Mouse (Mus musculus) testis, adult 2 months (tissue): Measurements from ENCODE around the gene H3f3b.

Experiments used
- CTCF ChIP-seq: fragments of 200-500 bp; IDR thresholded peaks from 2 replicates; pipeline ENCODE4 v1.5.1; 2012; ENCODE audit warnings: low read depth, mild to moderate bottlenecking, inconsistent platforms, low read length, moderate library complexity; ENCODE audit not compliant: control insufficient read depth, insufficient read depth, insufficient replicate concordance
- POLR2A ChIP-seq: fragments of 200-500 bp; IDR thresholded peaks from 2 replicates; pipeline ENCODE4 v1.6.1; 2012; ENCODE audit warnings: low read depth, mild to moderate bottlenecking, inconsistent platforms, low read length, moderate library complexity; ENCODE audit not compliant: control insufficient read depth

- TF ChIP-seq POLR2A (no peak), CTCF (no peak)
These were observed 23.5 kb downstream of the H3f3b start for GRCm38 (mm10) chr11:116004186-116004823.
